Mouse (Mus musculus) bone marrow, adult 2 months (tissue): ENCODE results near the gene Kdsr. TPM values are rescaled to one million over a fixed set of nuclear protein-coding genes. Genes with fewer than 3 reads are reported as not detected.
A peak's percentile ranks its signal among the peaks of the same experiment; 100 is the strongest.

Experiments used
- H3K27ac ChIP-seq: fragments of 200-500 bp; 2 replicates; pipeline ENCODE4 v1.5.1; 2012; ENCODE audit warnings: low read depth, mild to moderate bottlenecking, control low read depth, inconsistent platforms, low read length; ENCODE audit not compliant: control insufficient read depth, poor library complexity, insufficient read depth
- H3K4me1 ChIP-seq: fragments of 200-500 bp; 2 replicates; pipeline ENCODE4 v1.6.1; 2011; ENCODE audit warnings: low read length; ENCODE audit not compliant: control insufficient read depth, insufficient read depth
- H3K4me3 ChIP-seq: fragments of 200-500 bp; replicated peaks from 2 replicates; pipeline ENCODE3; 2011; ENCODE audit warnings: mild to moderate bottlenecking, low read depth, low read length, control low read depth; ENCODE audit not compliant: control insufficient read depth
- CTCF ChIP-seq: fragments of 200-500 bp; IDR thresholded peaks from 2 replicates; pipeline ENCODE4 v1.5.1; 2011; ENCODE audit warnings: low read length, control low read depth; ENCODE audit not compliant: control insufficient read depth, insufficient read depth
- POLR2A ChIP-seq: fragments of 200-500 bp; IDR thresholded peaks from 2 replicates; pipeline ENCODE4 v1.6.1; 2011; ENCODE audit warnings: low read depth, mild to moderate bottlenecking, control low read depth, low read length, borderline replicate concordance; ENCODE audit not compliant: control insufficient read depth
- WGBS: fragments of 180-500 bp; shearing (Covaris S2); methylation state at CpG from one replicate; pipeline ENCODE4 v1.1.7; 2018; 5-methylcytosine and 5-hydroxymethylcytosine counted together
- polyA plus RNA-seq: library from polyadenylated mRNA; stranded (reverse); fragments of >200 nt; gene quantifications from 2 replicates; pipeline ENCODE4 v1.2.4, GENCODE M21; 2011; ENCODE audit warnings: low replicate concordance; ENCODE audit not compliant: missing spikeins, insufficient read depth, insufficient read length

Kdsr gene
- polyA plus RNA-seq, 1 experiment = 6.4 TPM

DNA sequence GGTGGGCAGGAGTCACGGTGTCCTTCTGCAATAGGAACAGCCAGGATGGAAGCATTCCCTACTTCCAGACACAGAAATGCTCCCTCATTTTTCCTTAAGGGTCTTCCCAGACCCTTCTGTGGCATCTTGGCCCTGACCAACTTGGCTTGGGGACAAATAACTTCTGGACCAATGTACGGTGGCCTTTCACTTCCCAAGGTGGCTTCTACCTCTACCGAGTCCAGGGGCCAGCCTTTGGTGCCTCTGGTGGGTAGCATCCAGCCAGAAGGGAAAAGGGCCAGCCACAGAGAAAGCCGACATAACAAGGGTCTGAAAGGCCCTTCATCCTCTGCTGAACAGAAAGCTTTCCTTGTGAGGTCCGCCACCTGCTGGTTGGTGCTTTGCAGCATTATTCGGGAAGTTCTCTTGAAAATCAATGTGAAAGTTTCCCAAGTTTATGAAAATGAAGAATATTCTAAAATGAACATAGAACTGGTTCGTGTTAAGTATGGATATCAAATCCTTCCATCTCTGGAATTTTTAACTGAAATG is 42.4 kb downstream of the Kdsr start:
- Histone ChIP-seq H3K27ac (no peak overlapping the region), H3K4me3 (no peak overlapping the region), H3K4me1 (no peaks in the 10 kb centered on the region; the same call in 1 of the 2 replicates)
- 29% methylated on average over 7 of the region's 7 CpGs for WGBS
- TF ChIP-seq CTCF (peak; percentile 66), POLR2A (no peak)

DNA sequence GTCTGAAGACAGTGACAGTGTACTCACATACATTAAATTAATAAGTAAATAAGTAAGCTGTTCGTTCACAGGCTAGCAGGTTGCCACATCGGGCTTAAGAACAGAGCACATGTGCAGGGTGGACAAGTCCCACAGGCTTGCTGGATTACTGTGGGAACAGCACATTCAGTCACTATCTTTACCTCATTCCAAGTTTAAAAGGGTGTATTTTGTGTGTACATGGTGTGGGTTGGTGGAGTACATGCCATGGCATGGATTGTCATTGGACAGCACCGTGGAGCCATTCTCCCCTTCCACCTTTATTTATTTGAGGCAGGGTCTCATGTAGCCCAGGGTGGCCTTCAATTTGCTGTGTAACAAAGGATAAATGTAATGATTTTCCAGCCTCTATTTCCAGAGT is 43.4 kb downstream of the Kdsr start:
- no peak overlapping the region for H3K27ac ChIP-seq
- no peak overlapping the region for H3K4me3 ChIP-seq
- H3K4me1 ChIP-seq = no peaks in the 10 kb centered on the region; the same call in none of the 2 replicates
- 78% methylated on average over 3 of the region's 3 CpGs for WGBS
- TF ChIP-seq CTCF = no peak
- no peak for TF ChIP-seq POLR2A

DNA sequence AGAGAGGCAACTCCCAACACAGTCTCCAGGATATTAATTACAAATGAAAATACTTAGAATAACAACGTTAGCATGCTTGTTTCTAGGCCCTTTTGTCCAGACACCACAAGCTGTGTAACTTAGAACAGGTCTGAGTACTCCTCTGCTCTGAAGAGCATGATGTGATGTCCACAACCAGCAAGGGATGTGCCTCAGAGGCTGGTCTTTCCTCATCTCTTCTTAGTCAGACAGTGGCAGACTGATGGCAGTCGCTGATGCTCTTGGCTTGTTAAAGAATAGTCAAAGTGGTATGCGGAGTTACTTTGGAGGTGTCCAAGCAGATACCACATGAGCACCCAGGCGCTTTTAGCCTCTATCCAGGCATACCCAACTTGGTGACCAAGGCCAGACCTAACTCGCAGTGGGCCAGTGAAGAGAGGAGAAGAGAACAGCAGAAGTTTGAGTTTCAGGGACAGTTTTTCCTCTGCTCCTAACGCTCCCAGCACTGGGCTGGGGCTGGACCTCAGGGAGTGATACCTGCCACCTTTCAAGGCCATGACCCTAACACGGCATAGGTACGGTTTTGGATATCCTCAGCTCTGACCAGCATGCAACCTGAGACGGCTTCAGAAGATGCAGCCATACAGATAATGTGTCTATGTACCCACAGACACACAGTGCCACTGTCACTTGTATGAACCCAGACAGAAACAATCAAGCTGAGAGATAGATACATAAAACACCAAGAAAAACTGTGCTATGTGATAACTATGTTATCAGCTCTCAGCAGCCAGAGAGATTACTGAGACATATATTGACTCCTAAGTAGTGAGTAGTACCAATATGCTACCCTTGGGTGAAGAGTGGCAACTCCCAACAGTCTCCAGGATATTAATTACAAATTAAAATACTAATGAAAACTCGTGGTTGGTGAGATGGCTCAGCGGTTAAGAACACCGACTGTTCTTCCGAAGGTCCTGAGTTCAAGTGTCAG is 44.1 kb downstream of the Kdsr start:
- 81% methylated on average over 13 of the region's 13 CpGs for WGBS
- H3K27ac ChIP-seq = no peak overlapping the region
- H3K4me3 ChIP-seq = no peak overlapping the region
- H3K4me1 ChIP-seq = no peaks in the 10 kb centered on the region; the same call in none of the 2 replicates
- no peak for TF ChIP-seq CTCF
- TF ChIP-seq POLR2A = no peak

DNA sequence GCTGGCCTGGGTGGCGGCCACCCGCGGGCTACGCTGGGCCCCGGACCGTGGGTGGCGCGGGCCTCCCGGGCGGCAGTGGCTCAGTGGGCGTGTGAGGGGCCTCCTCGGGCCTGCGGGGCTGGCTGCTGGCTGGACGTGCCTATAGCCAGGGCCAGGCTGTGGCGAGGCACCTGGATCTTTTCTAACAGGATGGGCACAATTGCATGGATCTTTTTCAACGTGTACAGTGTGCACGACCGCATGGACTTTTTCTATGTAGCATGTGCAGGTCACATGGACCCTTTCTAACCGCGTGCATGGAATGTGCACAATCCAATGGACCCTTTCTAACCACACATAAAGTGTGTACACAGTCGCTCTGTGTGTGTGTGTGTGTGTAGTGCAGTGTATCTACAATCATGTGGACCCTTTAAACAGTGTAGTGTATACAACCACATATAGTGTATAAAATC is 45.0 kb downstream of the Kdsr start:
- Histone ChIP-seq H3K4me1 (no peaks in the 10 kb centered on the region; the same call in none of the 2 replicates), H3K4me3 (peak overlapping the region; percentile 73), H3K27ac (peak overlapping the region; percentile 73; the same call in 1 of the 2 replicates)
- 2% methylated on average over 21 of the region's 21 CpGs for whole genome bisulfite sequencing
- no peak for TF ChIP-seq POLR2A

DNA sequence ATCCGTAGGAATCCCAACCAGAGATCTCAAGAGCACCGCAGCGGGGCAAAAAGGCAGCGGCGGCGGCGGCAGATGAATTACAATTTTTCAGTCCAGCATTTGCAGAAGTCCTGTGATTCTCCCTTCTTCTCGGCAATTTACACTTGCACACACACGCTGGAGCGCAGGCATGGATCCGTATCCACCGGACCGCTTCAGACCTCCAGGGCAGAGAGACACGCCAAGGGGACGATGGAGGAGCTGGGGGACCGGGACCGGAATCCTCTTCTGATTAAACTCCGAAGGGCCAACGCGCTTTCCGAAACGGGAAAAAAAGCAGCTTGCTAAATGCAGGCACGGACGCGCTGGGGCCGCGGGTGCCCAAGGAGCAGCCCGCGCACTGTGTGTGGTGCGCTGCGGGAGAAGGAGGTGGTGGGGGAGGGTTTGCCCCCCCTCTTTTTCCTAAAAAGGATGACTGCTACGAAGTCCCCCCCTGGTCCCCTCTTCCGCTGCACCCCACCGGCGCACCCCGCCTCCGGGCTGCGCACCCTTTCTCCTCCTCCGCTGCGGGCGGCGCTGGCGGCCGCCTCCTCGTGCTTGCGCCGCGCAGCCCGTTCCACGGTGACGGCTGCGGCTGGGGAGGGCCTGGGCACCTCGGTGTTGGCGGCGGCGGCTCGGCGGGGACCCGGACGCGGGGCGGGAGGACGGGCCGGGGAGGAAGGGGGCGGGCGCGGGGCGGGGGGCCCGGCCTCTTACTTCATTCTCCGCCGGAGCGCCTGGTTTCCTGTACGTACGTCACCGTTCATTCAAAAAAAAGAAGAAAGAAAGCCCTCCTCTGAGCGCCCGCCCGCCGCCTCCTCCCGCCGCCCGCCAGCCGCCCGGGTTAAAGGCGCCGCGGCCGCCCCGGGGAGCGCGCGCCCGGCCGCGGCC is 45.7 kb downstream of the Kdsr start, which contains the start of gene Bcl2:
Gene Bcl2 (minus strand): TSS at position 654 of the 909 bp plus-strand sequence.
- Histone ChIP-seq H3K27ac (peak within 1 kb of the TSS; percentile 84), H3K4me3 (peak within 1 kb of the TSS; percentile 74), H3K4me1 (no peaks in the 10 kb centered on the region; the same call in none of the 2 replicates)
- WGBS = under 1% methylated on average over 68 of the region's 95 CpGs
- TF ChIP-seq CTCF (no peak), POLR2A (peak; percentile 47; the same call in 1 of the 2 replicates)

DNA sequence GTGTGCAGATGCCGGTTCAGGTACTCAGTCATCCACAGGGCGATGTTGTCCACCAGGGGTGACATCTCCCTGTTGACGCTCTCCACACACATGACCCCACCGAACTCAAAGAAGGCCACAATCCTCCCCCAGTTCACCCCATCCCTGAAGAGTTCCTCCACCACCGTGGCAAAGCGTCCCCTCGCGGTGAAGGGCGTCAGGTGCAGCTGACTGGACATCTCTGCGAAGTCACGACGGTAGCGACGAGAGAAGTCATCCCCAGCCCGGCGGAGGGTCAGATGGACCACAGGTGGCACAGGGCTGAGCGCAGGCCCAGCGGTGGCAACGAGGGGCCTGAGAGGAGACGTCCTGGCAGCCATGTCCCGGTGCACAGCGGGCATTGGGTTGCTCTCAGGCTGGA is 47.2 kb downstream of the Kdsr start:
- WGBS = 6% methylated on average over 22 of the region's 22 CpGs
- no peak overlapping the region for H3K27ac ChIP-seq

DNA sequence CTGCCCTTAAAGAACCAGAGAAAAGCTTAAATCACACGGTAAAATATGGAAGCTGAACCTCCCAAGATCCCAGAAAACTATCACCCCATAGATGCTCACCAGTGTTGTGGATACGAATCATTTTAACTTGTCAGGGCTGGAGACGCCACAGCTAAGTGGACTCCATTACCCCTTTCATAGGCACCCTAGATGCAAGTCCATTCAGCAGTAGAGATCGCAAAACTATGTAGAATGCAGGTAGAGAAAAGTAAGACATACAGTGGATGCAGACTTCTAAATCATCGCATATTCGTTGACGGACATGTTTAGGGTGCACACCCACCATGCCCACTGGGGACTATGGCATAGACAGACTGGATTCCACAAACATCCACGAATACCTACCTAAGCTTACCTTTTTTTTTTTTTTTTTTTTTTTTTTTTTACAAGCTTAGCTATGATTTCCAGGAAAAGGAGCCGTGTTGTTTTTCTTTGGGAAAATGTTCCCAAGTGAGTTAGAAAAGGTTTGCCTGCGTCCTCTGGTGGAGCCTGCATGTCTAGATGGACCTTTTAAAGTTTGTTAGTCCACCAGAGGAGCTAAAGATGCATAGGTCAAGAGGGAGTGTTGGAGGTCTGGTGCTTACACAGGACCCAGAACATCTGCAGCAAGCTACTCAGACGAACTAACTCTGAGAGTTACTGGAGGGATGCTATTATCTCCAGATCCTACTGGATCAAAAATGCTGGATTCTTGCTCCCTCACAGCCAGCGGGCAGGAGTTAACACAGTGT is 48.0 kb downstream of the Kdsr start:
- TF ChIP-seq POLR2A (no peak), CTCF (no peak)
- Histone ChIP-seq H3K27ac (no peak overlapping the region), H3K4me1 (no peaks in the 10 kb centered on the region; the same call in none of the 2 replicates), H3K4me3 (peak overlapping the region; percentile 59)
- 58% methylated on average over 12 of the region's 12 CpGs for WGBS

More for the DNA sequence above, 47.2 kb downstream of the Kdsr start:
- TF ChIP-seq CTCF (peak; percentile 79), POLR2A (no peak; the same call in 1 of the 2 replicates)
- Histone ChIP-seq H3K4me3 (peak overlapping the region; percentile 59), H3K4me1 (no peaks in the 10 kb centered on the region; the same call in none of the 2 replicates)
